Mouse (Mus musculus): ENCODE data around the gene Amt. TPM values are rescaled to one million over a fixed set of nuclear protein-coding genes. Genes with fewer than 3 reads are reported as not detected.
A peak's percentile ranks its signal among the peaks of the same experiment; 100 is the strongest.
"Not testable (repeated sequence)": the region's sequence is repeated elsewhere in the genome, so short reads cannot be mapped to it uniquely, and the experiment has no call there.

Amt gene
- polyA plus RNA-seq, 1 experiment from 2014 or later: 27.1 TPM

GRCm38 (mm10) chr9:108317572-108317971 lies 20.9 kb downstream of the Amt start:
- Histone ChIP-seq H3K27me3 (ENCODE audit: control insufficient read depth, insufficient read depth, low read length) (no peaks in the 10 kb centered on the region), H3K36me3 (ENCODE audit: control insufficient read depth, insufficient read depth, low read length) (no peaks in the 10 kb centered on the region), H3K27ac (ENCODE audit: low read depth, low read length) (no peak overlapping the region), H3K4me3 (ENCODE audit: low read depth, low read length) (no peak overlapping the region), H3K9me3 (ENCODE audit: control insufficient read depth, low read length) (no peaks in the 10 kb centered on the region), H3K4me1 (ENCODE audit: control insufficient read depth, insufficient read depth, low read length) (no peaks in the 10 kb centered on the region), H3K4me2 (no peak overlapping the region), H3K9ac (ENCODE audit: low read length) (no peak overlapping the region)
- ATAC-seq (ENCODE audit: low FRiP score) (no peak), DNase-seq (ENCODE audit: low spot score, missing footprints) (no peak)
- 95% methylated on average over 3 of the region's 3 CpGs for WGBS

GRCm38 (mm10) chr9:108318462-108318861 lies 21.8 kb downstream of the Amt start:
- Histone ChIP-seq H3K4me3 (ENCODE audit: low read depth, low read length) (no peak overlapping the region), H3K27me3 (ENCODE audit: control insufficient read depth, insufficient read depth, low read length) (no peaks in the 10 kb centered on the region), H3K9ac (ENCODE audit: low read length) (no peak overlapping the region), H3K4me2 (no peak overlapping the region), H3K27ac (ENCODE audit: low read depth, low read length) (no peak overlapping the region), H3K9me3 (ENCODE audit: control insufficient read depth, low read length) (no peaks in the 10 kb centered on the region), H3K36me3 (ENCODE audit: control insufficient read depth, insufficient read depth, low read length) (no peaks in the 10 kb centered on the region), H3K4me1 (ENCODE audit: control insufficient read depth, insufficient read depth, low read length) (no peaks in the 10 kb centered on the region)
- DNase-seq (ENCODE audit: low spot score, missing footprints) (no peak), ATAC-seq (ENCODE audit: low FRiP score) (no peak)
- 94% methylated on average over 2 of the region's 2 CpGs for WGBS

DNA sequence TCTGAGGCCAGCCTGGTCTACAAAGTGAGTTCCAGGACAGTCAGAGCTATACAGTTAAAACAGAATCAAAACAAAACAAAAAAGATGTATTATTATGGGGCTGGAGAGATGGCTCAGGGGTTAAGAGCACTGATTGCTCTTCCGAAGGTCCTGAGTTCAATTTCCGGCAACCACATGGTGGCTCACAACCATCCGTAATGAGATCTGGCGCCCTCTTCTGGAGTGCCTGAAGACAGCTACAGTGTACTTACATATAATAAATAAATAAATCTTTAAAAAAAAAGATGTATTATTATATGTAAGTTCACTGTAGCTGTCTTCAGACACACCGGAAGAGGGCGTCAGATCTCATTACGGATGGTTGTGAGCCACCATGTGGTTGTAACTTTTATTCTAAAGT lies 25.4 kb downstream of the Amt start:
- H3K36me3 ChIP-seq (ENCODE audit: control insufficient read depth, insufficient read depth, low read length): not testable (repeated sequence)
- WGBS: 96% methylated on average over 7 of the region's 7 CpGs

DNA sequence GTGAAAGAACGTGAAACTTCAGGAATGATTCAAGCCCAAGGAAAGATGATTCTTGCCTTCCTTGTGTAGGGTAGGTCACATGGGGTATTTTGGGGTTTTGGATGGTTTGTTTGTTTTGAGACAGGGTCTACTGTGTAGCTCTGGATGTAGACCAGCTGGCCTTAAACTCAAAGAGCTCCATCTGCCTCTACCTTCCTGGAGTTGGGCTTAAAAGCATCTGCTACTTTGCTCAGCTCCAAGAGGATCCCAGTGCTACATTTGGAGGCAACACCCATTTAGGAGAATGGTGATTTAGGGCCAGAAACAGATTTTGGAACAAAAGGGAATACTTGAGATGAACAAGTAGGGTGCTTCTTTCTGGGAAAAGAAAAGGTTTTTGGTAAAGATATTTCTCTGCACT lies 28.1 kb downstream of the Amt start:
- ATAC-seq (ENCODE audit: low FRiP score): no peak
- WGBS: 97% methylated on average over 1 of the region's 1 CpGs
- DNase-seq (ENCODE audit: low spot score, missing footprints): no peak
- no peak overlapping the region for H3K9ac ChIP-seq (ENCODE audit: low read length)
- no peaks in the 10 kb centered on the region for H3K4me1 ChIP-seq (ENCODE audit: control insufficient read depth, insufficient read depth, low read length)
- no peaks in the 10 kb centered on the region for H3K27me3 ChIP-seq (ENCODE audit: control insufficient read depth, insufficient read depth, low read length)
- H3K27ac ChIP-seq (ENCODE audit: low read depth, low read length): no peak overlapping the region
- no peak overlapping the region for H3K4me2 ChIP-seq
- H3K4me3 ChIP-seq (ENCODE audit: low read depth, low read length): no peak overlapping the region
- H3K9me3 ChIP-seq (ENCODE audit: control insufficient read depth, low read length): no peaks in the 10 kb centered on the region
- peaks cover 2% of the 10 kb centered on the region; the same call in 1 of the 2 replicates for H3K36me3 ChIP-seq (ENCODE audit: control insufficient read depth, insufficient read depth, low read length)

More for the DNA sequence above, 25.4 kb downstream of the Amt start:
- H3K4me1 ChIP-seq (ENCODE audit: control insufficient read depth, insufficient read depth, low read length); H3K27me3 ChIP-seq (ENCODE audit: control insufficient read depth, insufficient read depth, low read length); DNase-seq (ENCODE audit: low spot score, missing footprints); H3K9me3 ChIP-seq (ENCODE audit: control insufficient read depth, low read length); H3K4me3 ChIP-seq (ENCODE audit: low read depth, low read length); ATAC-seq (ENCODE audit: low FRiP score); H3K4me2 ChIP-seq; H3K27ac ChIP-seq (ENCODE audit: low read depth, low read length); H3K9ac ChIP-seq (ENCODE audit: low read length): not testable (repeated sequence)

DNA sequence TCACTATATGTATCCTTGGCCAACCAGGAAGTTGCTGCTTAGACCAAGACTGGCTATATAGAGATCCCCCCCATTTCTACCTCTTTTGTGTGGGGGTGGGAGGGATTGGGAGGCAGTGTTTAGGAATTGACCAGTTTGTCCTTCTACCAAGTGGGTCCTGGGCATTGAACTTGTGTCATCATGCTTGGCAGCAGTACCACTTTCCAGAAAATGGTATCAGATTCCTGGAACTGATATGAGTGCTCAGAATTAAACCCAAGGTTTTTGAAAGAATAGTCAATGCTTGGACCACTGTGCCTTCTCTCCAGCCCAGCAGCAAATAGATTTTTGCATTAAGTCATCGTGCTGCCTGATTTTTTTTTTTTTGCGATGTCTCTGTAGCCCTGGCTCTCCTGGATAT lies 29.2 kb downstream of the Amt start:
- no peak overlapping the region for H3K27ac ChIP-seq (ENCODE audit: low read depth, low read length)
- no peak overlapping the region for H3K4me2 ChIP-seq
- no peaks in the 10 kb centered on the region for H3K27me3 ChIP-seq (ENCODE audit: control insufficient read depth, insufficient read depth, low read length)
- peaks cover 6% of the 10 kb centered on the region for H3K36me3 ChIP-seq (ENCODE audit: control insufficient read depth, insufficient read depth, low read length)
- WGBS: 97% methylated on average over 2 of the region's 2 CpGs
- ATAC-seq (ENCODE audit: low FRiP score) (no peak), DNase-seq (ENCODE audit: low spot score, missing footprints) (no peak)
- H3K4me1 ChIP-seq (ENCODE audit: control insufficient read depth, insufficient read depth, low read length): no peaks in the 10 kb centered on the region
- H3K9me3 ChIP-seq (ENCODE audit: control insufficient read depth, low read length): no peaks in the 10 kb centered on the region
- H3K9ac ChIP-seq (ENCODE audit: low read length): no peak overlapping the region
- H3K4me3 ChIP-seq (ENCODE audit: low read depth, low read length): no peak overlapping the region

GRCm38 (mm10) chr9:108337848-108338550 lies 41.3 kb downstream of the Amt start:
- H3K27ac ChIP-seq (ENCODE audit: low read depth, low read length): peak overlapping the region; percentile 77; the same call in 1 of the 2 replicates
- no peak overlapping the region for H3K4me3 ChIP-seq (ENCODE audit: low read depth, low read length)
- H3K36me3 ChIP-seq (ENCODE audit: control insufficient read depth, insufficient read depth, low read length): peaks cover 4% of the 10 kb centered on the region; the same call in 1 of the 2 replicates
- H3K9me3 ChIP-seq (ENCODE audit: control insufficient read depth, low read length): no peaks in the 10 kb centered on the region
- DNase-seq (ENCODE audit: low spot score, missing footprints) (no peak), ATAC-seq (ENCODE audit: low FRiP score) (no peak)
- H3K9ac ChIP-seq (ENCODE audit: low read length): no peak overlapping the region
- no peaks in the 10 kb centered on the region for H3K27me3 ChIP-seq (ENCODE audit: control insufficient read depth, insufficient read depth, low read length)
- WGBS: 70% methylated on average over 10 of the region's 10 CpGs
- H3K4me1 ChIP-seq (ENCODE audit: control insufficient read depth, insufficient read depth, low read length): peaks cover 14% of the 10 kb centered on the region
- H3K4me2 ChIP-seq: no peak overlapping the region

DNA sequence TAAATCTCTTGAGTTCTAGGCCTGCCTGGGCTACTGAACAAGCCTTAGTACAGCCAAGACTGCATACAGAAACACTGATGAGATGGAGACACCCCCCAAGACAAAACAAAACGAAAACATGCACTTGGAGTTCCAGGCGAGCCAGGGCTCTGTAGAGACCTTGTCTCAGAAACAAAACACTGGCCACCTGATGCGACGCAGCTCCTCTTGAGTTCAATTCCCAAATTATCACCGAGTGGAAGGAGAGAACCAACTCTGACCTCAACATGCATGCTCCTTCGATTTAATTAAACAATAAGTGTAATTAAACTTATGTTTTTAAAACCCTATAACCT lies 41.9 kb downstream of the Amt start:
- H3K4me3 ChIP-seq (ENCODE audit: low read depth, low read length): peak overlapping the region; percentile 82
- peak overlapping the region; percentile 77 for H3K27ac ChIP-seq (ENCODE audit: low read depth, low read length)
- WGBS: 38% methylated on average over 6 of the region's 6 CpGs
- H3K4me1 ChIP-seq (ENCODE audit: control insufficient read depth, insufficient read depth, low read length): peaks cover 14% of the 10 kb centered on the region
- peak overlapping the region; percentile 93 for H3K9ac ChIP-seq (ENCODE audit: low read length)
- peaks cover 4% of the 10 kb centered on the region; the same call in 1 of the 2 replicates for H3K36me3 ChIP-seq (ENCODE audit: control insufficient read depth, insufficient read depth, low read length)
- no peaks in the 10 kb centered on the region for H3K27me3 ChIP-seq (ENCODE audit: control insufficient read depth, insufficient read depth, low read length)
- ATAC-seq (ENCODE audit: low FRiP score) (0 out of 2 replicates have a peak, but pooled peaks have one; percentile 26), DNase-seq (ENCODE audit: low spot score, missing footprints) (peak; percentile 95)
- H3K9me3 ChIP-seq (ENCODE audit: control insufficient read depth, low read length): no peaks in the 10 kb centered on the region
- H3K4me2 ChIP-seq: peak overlapping the region; percentile 80

- H3K9me3 ChIP-seq (ENCODE audit: control insufficient read depth, low read length): no peaks in the 10 kb centered on the region
- H3K36me3 ChIP-seq (ENCODE audit: control insufficient read depth, insufficient read depth, low read length): peaks cover 4% of the 10 kb centered on the region; the same call in 1 of the 2 replicates
- H3K4me2 ChIP-seq: peak within 1 kb of the TSS; percentile 80
- H3K27ac ChIP-seq (ENCODE audit: low read depth, low read length): peak within 1 kb of the TSS; percentile 77
- DNase-seq (ENCODE audit: low spot score, missing footprints) (peak; percentile 98), ATAC-seq (ENCODE audit: low FRiP score) (peak; percentile 97)
- no peaks in the 10 kb centered on the region for H3K27me3 ChIP-seq (ENCODE audit: control insufficient read depth, insufficient read depth, low read length)
- WGBS: under 1% methylated on average over 49 of the region's 49 CpGs
- H3K4me1 ChIP-seq (ENCODE audit: control insufficient read depth, insufficient read depth, low read length): peaks cover 14% of the 10 kb centered on the region
- H3K9ac ChIP-seq (ENCODE audit: low read length): peak within 1 kb of the TSS; percentile 93
- H3K4me3 ChIP-seq (ENCODE audit: low read depth, low read length): peak within 1 kb of the TSS; percentile 82
These were observed 42.5 kb downstream of the Amt start, which contains the start of gene Gpx1 for GRCm38 (mm10) chr9:108338886-108339781. TSS of gene Gpx1 (plus strand) at chr9:108338903.

GRCm38 (mm10) chr9:108339886-108340257 lies 43.2 kb downstream of the Amt start:
- peaks cover 14% of the 10 kb centered on the region for H3K4me1 ChIP-seq (ENCODE audit: control insufficient read depth, insufficient read depth, low read length)
- H3K4me2 ChIP-seq: peak overlapping the region; percentile 80
- no peaks in the 10 kb centered on the region for H3K9me3 ChIP-seq (ENCODE audit: control insufficient read depth, low read length)
- 20% methylated on average over 20 of the region's 20 CpGs for WGBS
- DNase-seq (ENCODE audit: low spot score, missing footprints) (no peak), ATAC-seq (ENCODE audit: low FRiP score) (no peak)
- no peaks in the 10 kb centered on the region for H3K27me3 ChIP-seq (ENCODE audit: control insufficient read depth, insufficient read depth, low read length)
- no peaks in the 10 kb centered on the region for H3K36me3 ChIP-seq (ENCODE audit: control insufficient read depth, insufficient read depth, low read length)
- peak overlapping the region; percentile 93 for H3K9ac ChIP-seq (ENCODE audit: low read length)
- 0 out of 2 replicates have a peak overlapping the region, but pooled peaks have one; percentile 5 for H3K27ac ChIP-seq (ENCODE audit: low read depth, low read length)
- H3K4me3 ChIP-seq (ENCODE audit: low read depth, low read length): peak overlapping the region; percentile 82
